Mouse (Mus musculus): ENCODE measurements around the gene Mapk8.
"Not testable (repeated sequence)": the region's sequence is repeated elsewhere in the genome, so short reads cannot be mapped to it uniquely, and the experiment has no call there.

Gene Mapk8

DNA sequence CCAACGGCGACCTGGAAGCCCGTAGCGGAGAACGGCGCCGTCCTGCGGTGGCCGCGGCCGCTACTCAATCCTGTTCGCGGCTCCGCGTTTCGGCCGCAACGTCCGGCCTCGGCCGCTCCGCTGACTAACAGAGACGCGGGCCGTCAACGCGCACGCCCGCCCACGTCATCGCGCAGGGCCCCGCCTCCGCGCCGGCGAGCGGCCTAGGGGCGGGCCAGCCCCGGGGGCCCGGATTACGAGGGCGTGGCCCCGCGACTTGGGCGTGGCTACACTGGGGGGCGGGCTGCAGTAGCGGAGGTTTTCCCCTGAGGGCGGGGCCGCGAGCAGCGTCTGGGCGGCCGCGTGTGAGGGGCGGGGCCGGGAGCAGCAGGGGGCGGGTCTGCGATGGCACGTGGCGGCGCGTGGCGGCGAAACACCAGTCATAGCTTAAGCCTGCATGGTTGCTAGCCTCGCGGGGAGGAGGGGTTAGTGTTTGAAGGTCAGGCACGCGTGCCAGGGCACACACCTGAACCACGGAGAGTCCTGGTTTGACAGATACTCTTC, at the start of gene Mapk8:
TSS of gene Mapk8 (minus strand) at position 132 of the 543 bp plus-strand sequence.
- peak; percentile 94 for DNase-seq (ENCODE audit: low read depth, low spot score)

DNA sequence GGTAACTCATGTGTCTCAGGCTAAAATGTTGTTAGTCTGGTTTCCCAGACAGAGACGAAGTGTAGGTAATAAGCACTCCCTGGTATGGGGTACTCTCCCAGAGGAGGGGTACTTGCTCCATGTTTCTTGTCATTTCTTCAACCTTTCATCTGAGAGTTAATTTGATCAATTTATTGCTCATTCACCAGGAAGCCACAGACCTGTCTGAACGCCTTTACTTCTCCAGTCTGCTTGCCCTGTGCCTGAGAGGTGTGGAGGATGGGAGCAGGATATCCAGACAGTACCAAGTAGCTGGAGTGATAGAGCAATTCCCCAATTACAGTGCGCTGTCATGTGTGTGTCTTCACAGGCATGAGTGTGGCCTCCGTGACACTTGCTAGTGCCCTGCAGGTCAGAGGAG, 48.3 kb upstream of the Mapk8 start:
- no peak for DNase-seq (ENCODE audit: low read depth, low spot score)

DNA sequence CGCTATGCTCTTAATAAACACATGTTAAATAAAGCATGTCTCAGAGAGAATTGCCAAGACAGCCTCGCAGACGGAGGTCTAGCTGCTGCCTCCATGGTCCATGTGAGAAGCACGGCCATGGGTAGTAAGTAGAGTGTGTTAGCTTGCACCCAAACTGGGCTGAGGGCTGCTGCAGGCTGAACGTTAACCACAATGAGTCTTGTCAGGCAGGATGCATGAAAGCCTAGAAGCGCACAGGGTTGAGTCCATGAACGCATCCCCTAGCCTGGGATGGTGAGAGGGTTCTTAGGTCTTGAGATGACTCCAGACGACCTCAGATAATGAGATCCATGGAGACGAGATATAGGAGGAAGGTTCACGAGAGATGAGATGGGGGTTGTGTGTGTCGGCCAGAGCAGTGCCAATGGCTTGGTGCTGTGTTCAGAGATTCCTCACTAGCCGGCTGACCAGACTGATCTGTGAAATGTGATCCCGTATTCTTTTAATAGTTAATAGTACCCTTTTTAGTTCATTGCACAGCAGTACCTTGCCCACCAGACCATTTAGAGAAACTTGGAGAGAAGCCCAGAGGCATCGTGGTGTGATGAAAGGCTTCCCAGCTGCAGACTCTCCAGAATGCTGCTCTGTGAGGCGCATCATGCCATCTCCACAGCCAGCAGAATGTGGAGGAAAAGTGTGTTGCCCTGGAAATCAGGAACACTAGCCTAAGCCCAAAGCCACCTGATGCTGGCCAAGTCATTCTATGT, 41.0 kb upstream of the Mapk8 start:
- no peak for DNase-seq (ENCODE audit: low read depth, low spot score)

- no peak for DNase-seq (ENCODE audit: low read depth, low spot score)
Measured at GRCm38 (mm10) chr14:33481991-33482390, 35.0 kb upstream of the Mapk8 start.

- no peak for DNase-seq (ENCODE audit: low read depth, low spot score)
Measured at GRCm38 (mm10) chr14:33476094-33476760, 29.3 kb upstream of the Mapk8 start.

DNA sequence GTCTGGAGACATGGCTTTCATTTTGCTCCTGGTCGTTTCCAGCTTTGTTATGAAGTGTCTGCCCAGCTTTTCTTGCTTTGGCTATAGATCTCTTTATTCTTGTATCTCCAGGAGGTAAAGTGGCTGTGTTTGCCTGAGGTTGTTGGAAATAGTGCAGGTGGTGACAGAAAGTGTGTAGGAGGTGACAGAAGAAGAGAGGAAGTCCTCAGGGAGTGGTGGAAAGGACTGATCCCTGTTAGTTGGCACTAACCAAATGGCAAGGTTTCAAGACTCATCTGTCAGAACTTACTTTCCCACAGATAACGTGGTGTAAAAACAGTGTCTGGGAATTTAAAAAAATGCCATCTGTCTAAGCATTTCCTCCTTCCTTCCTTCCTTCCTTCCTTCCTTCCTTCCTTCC, 27.5 kb upstream of the Mapk8 start:
- no peak for DNase-seq (ENCODE audit: low read depth, low spot score)

- no peak for DNase-seq (ENCODE audit: low read depth, low spot score)
Measured at GRCm38 (mm10) chr14:33471331-33471730, 24.4 kb upstream of the Mapk8 start, which contains the start of gene Frmpd2. Gene Frmpd2, plus strand, starts transcription at chr14:33471696.

GRCm38 (mm10) chr14:33467766-33468165, 20.8 kb upstream of the Mapk8 start:
- no peak for DNase-seq (ENCODE audit: low read depth, low spot score)

- no peak for DNase-seq (ENCODE audit: low read depth, low spot score)
Measured at GRCm38 (mm10) chr14:33463658-33464057, 16.7 kb upstream of the Mapk8 start.

- DNase-seq (ENCODE audit: low read depth, low spot score), result no peak
Measured at GRCm38 (mm10) chr14:33450331-33450730, 3.4 kb upstream of the Mapk8 start.

DNA sequence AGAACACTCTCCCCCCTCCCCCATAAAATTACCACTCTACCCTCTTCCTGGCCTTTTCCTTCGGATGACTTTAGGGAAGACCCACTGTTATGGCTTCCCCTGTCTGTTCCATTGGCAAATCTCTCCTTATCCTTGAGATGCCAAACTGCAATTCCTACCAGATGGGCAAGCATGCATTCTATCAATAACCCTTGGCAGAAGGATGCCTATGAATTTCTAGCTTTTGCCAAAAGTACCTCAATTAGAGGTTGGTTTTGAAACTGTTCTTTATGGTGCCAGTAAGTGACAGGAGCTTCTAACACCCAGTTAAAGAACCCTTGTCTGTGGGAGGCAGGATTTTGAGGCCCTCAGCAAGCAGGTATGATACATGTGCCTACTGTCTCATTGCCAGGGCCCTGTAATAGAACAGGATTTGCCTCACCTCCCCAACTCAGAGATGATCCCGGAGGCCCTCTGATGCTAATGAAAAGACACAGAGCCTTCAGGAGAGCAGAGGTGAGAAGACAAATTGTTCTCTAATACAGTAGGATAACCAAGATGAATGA, 2.4 kb upstream of the Mapk8 start:
- no peak for DNase-seq (ENCODE audit: low read depth, low spot score)

DNA sequence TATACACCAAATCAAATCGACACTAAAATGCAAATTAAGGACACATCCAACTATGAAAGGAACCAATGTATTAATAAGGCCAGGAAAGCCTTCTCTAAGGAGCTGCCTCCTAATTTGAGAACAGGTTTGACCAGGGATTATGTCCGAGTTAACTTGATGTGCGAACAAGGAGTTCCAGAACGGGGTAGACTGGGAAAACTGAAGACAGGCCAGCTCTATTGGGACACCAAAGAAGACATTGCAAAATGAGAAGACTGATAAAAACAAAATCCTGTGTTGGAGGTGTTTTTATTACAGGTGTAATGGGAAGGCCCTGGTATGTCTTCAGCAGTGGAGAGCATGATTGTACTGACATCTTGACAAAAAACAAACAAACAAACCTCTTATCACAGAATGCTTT, 1.3 kb upstream of the Mapk8 start:
- no peak for DNase-seq (ENCODE audit: low read depth, low spot score)

DNA sequence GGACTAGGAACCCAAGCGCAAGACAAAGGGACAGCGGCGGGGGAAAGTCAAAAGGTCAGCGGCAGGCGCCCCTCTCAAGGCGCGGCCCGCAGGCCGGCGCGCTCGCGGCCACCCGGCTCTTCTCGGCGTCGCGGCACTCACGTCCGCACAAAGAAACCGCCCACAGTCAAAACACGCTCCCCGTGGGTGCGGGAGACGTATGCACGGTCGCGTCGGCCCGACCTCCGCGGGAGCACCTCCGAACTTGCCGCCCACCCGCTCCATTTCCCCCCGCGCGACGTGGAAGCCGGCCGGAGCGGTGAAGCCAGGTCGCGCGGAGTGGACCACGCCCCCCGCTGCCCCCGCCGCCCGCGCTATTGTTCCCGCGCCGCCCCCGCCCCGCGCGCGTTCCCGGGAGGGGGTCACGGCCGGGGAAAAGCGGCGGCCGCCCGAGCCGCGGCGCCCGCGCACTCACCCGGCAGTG, 366 bp downstream of the Mapk8 start:
- peak; percentile 43 for DNase-seq (ENCODE audit: low read depth, low spot score)

DNA sequence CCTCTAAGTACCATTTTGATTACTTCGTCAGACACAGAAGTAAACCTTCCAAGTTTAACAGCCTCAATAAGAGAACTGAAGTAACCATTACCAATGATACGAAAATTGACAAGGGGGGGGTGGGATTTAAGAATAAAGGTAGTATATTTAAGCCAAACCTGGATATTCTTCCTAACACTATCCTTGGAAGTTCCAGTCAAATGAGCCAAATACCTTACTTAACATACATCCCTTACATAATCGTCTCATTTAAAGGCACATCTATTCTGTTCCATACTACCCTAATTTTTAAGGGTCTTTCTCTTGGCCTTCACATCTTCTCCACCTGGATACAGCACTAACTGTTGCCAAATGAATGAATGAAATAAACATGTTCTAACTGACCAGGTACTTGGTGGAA, 996 bp downstream of the Mapk8 start:
- no peak for DNase-seq (ENCODE audit: low read depth, low spot score)

DNA sequence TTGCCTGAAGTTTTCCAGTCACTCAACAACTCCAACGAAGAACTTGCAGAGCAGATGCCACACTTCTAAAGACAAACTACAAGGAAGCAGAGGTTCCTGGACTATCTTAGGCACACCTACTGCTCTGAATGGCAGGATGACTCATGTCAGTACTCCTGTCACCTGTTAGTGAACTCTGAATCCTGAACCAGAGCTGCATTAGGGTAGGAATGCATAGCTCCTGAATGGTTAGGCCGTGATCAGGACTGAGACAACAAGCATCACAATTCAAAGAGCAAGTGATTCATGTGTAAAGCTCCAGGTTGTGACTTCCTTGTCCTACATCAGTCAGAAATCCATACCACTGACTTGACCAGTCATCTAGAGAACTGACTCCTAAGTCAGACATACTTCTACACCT, 3.2 kb downstream of the Mapk8 start:
- peak; percentile 9 for DNase-seq (ENCODE audit: low read depth, low spot score)

DNA sequence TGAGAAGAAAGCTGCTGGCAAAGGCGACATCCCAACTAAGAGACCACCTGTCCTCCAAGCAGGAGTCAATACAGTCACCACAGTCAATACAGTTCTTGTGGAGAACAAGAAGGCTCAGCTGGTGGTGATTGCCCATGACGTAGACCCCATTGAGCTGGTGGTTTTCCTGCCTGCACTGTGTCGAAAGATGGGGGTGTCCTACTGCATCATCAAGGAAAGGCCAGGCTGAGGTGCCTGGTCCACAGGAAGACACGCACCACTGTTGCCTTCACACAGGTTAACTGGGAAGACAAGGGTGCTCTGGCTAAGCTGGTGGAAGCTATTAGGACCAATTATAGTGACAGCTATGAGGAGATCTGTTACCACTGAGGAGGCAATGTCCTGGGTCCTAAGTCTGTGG, 14.5 kb downstream of the Mapk8 start:
- DNase-seq (ENCODE audit: low read depth, low spot score), result not testable (repeated sequence)

DNA sequence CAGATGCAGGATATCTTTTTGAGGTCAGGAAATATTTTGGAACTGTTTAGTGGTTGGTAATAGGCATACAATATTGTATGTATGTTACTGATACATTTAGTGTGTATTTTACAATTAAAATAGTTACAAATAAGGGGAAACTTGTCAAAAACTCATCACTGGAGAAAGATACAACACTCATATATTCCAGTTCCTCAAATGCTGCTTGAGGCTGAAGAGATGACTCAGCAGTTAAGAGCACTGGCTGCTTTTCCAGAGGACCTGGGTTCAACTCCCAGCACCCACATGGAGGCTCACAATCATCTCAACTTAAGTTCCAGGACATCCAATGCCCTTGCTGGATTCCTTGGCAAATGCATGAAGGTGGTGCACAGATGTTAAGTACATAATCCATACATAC, 22.8 kb downstream of the Mapk8 start:
- DNase-seq (ENCODE audit: low read depth, low spot score), result no peak

- no peak for DNase-seq (ENCODE audit: low read depth, low spot score)
Measured at GRCm38 (mm10) chr14:33423003-33423402, 24.0 kb downstream of the Mapk8 start.

DNA sequence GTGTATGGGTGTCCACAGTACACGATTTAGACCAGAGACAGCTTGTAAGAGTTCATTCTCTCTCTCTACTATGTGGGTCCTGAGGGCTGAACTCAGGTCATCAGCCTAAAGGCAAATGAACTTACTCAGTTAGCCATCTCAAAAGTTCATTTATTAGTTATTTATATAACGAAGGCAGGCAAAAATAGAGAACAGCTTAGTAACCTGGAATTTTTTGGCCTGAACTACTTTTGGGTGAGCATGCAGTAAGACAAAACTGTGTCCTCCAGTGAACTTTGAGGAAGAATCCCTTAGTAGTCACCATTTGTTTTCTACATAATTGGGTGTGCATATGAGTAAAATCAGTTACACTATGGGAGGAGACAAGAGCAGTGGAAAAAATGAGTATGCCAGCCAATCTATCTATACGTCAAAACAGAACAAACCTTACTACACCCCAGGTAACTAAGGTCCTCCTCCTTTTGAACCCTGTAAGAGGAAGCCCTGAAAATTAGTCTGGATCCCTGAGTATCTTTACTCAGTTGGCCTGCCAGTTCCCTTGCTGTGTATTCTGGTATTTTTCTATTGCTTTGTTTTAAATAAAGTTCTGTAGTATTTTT, 28.5 kb downstream of the Mapk8 start:
- DNase-seq (ENCODE audit: low read depth, low spot score), result no peak

- DNase-seq (ENCODE audit: low read depth, low spot score), result no peak
Measured at GRCm38 (mm10) chr14:33415746-33416145, 31.2 kb downstream of the Mapk8 start.

DNA sequence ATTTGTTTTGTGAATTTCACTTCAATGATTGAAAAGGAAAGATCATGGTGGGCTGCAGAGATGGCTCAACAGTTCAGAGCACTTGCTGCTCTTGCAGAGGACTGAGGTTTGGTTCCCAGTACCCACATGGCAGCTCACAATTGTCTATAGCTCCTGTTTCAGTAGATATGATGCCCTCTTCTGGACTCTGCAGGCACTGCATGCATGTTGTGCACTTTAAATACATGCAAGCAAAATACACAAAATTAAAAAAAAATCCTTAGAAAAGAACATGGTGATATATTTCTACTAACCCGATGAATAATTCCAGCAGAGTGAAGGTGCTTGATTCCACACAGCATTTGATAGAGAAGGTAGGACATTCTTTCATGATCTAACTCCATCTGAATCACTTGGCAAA, 44.6 kb downstream of the Mapk8 start:
- DNase-seq (ENCODE audit: low read depth, low spot score), result peak; percentile 49

GRCm38 (mm10) chr14:33400019-33400418, 46.9 kb downstream of the Mapk8 start:
- no peak for DNase-seq (ENCODE audit: low read depth, low spot score)

Measured in ZHBTc4 (cell line).